ENCODE assay signal across 8 mouse cellular contexts in genomic region chr3:51333234-51333889, GRCm38 (mm10). TPM values are rescaled to one million over a fixed set of nuclear protein-coding genes. Genes with fewer than 3 reads are reported as not detected.
DNase-seq lines count a peak whose midpoint lies in the region; ATAC-seq and TF ChIP-seq lines count a peak whose summit lies in the region.

No protein-coding gene starts in this region.

- WGBS in forebrain, embryonic 13.5 days = 54% methylated on average over 10 of the region's 10 CpGs
- 45% methylated on average over 10 of the region's 10 CpGs for WGBS in hindbrain, embryonic 16.5 days
- WGBS in liver, embryonic 12.5 days (ENCODE audit: insufficient replicate concordance) = 56% methylated on average over 10 of the region's 10 CpGs
- WGBS in neural tube, embryonic 15.5 days = 34% methylated on average over 10 of the region's 10 CpGs

- peaks cover 29% of the 10 kb centered on the region for H3K79me2 ChIP-seq in CH12.LX (replicated peaks; ENCODE audit: control insufficient read depth, extremely low read depth, insufficient read depth, poor library complexity, severe bottlenecking)

- H3K9me3 ChIP-seq in CH12.LX (replicated peaks; ENCODE audit: low read length) = no peaks in the 10 kb centered on the region
- H3K9me3 ChIP-seq in forebrain, embryonic 13.5 days (replicated peaks) = no peaks in the 10 kb centered on the region
- H3K9me3 ChIP-seq in hindbrain, embryonic 16.5 days (ENCODE audit: control insufficient read depth, low read length) = no peaks in the 10 kb centered on the region
- no peaks in the 10 kb centered on the region for H3K9me3 ChIP-seq in liver, embryonic 12.5 days (replicated peaks)
- H3K9me3 ChIP-seq in neural tube, embryonic 15.5 days (replicated peaks) = no peaks in the 10 kb centered on the region; the same call in 1 of the 2 replicates

- H3K4me2 ChIP-seq in CH12.LX (ENCODE audit: insufficient read depth, low read depth, poor library complexity, severe bottlenecking) = peak overlapping the region; percentile 53
- no peak overlapping the region; the same call in 1 of the 2 replicates for H3K4me2 ChIP-seq in forebrain, embryonic 13.5 days
- no peak overlapping the region; the same call in 1 of the 2 replicates for H3K4me2 ChIP-seq in hindbrain, embryonic 16.5 days (ENCODE audit: low read length)
- peak overlapping the region; percentile 32 for H3K4me2 ChIP-seq in liver, embryonic 12.5 days
- H3K4me2 ChIP-seq in neural tube, embryonic 15.5 days = peak overlapping the region; percentile 20

- no peak for TF ChIP-seq RAD21 in CH12.LX (IDR thresholded peaks at IDR 0.05; ENCODE audit: low read depth, low read length)

- in situ Hi-C loops in CH12.LX (cut with MboI; ENCODE audit: low pct_ligation_motif_present, low pct_unique_long_range_greater_than_20kb, low sequenced_read_pairs) = no loop called here

- peak; percentile 44; the same call in 1 of the 2 replicates for TF ChIP-seq POLR2A in CH12.LX (IDR thresholded peaks at IDR 0.05; ENCODE audit: low read depth, low read length)

- H3K9ac ChIP-seq in CH12.LX (ENCODE audit: insufficient read depth, low read depth) = peak overlapping the region; percentile 67
- H3K9ac ChIP-seq in forebrain, embryonic 13.5 days = peak overlapping the region; percentile 35; the same call in 1 of the 2 replicates
- H3K9ac ChIP-seq in hindbrain, embryonic 16.5 days (ENCODE audit: low read depth, low read length) = no peak overlapping the region
- 0 out of 2 replicates have a peak overlapping the region, but pooled peaks have one; percentile 35 for H3K9ac ChIP-seq in liver, embryonic 12.5 days
- 0 out of 2 replicates have a peak overlapping the region, but pooled peaks have one; percentile 10 for H3K9ac ChIP-seq in neural tube, embryonic 15.5 days (replicated peaks)

- peak overlapping the region; percentile 36 to 52 (median 43) for H3K4me3 ChIP-seq in CH12.LX (replicated peaks in 1 of 3; ENCODE audit: low read depth in 2 of 3, low read length in 2 of 3, poor library complexity in 1 of 3)
- H3K4me3 ChIP-seq in forebrain, embryonic 13.5 days = no peak overlapping the region
- H3K4me3 ChIP-seq in hindbrain, embryonic 16.5 days (ENCODE audit: low read length) = no peak overlapping the region
- H3K4me3 ChIP-seq in liver, embryonic 12.5 days = no peak overlapping the region
- no peak overlapping the region for H3K4me3 ChIP-seq in neural tube, embryonic 15.5 days (replicated peaks)

- H3K27me3 ChIP-seq in CH12.LX (replicated peaks) = no peaks in the 10 kb centered on the region
- H3K27me3 ChIP-seq in forebrain, embryonic 13.5 days = no peaks in the 10 kb centered on the region
- no peaks in the 10 kb centered on the region for H3K27me3 ChIP-seq in hindbrain, embryonic 16.5 days (replicated peaks; ENCODE audit: control insufficient read depth, insufficient read depth, low read length)
- no peaks in the 10 kb centered on the region for H3K27me3 ChIP-seq in liver, embryonic 12.5 days (replicated peaks)
- no peaks in the 10 kb centered on the region for H3K27me3 ChIP-seq in neural tube, embryonic 15.5 days (replicated peaks)

- no peak for TF ChIP-seq CTCF in CH12.LX (conservative IDR thresholded peaks at IDR 0.05 in 1 of 2, IDR thresholded peaks at IDR 0.05 in 1 of 2; ENCODE audit: low read depth in 2 of 2, low read length in 2 of 2)

- TF ChIP-seq EP300 in CH12.LX (IDR thresholded peaks at IDR 0.05; ENCODE audit: low read length) = no peak

- dilution Hi-C loops in CH12.LX (cut with MboI; ENCODE audit: extremely low pct_ligation_motif_present, extremely low pct_unique_long_range_greater_than_20kb, low sequenced_read_pairs) = no loop called here

- no peaks in the 10 kb centered on the region for H3K36me3 ChIP-seq in CH12.LX (replicated peaks in 1 of 2; ENCODE audit: control insufficient read depth in 1 of 2, insufficient read depth in 1 of 2, low read length in 1 of 2)
- H3K36me3 ChIP-seq in forebrain, embryonic 13.5 days (ENCODE audit: poor library complexity, severe bottlenecking) = no peaks in the 10 kb centered on the region
- H3K36me3 ChIP-seq in hindbrain, embryonic 16.5 days (ENCODE audit: control insufficient read depth, insufficient read depth, low read length) = no peaks in the 10 kb centered on the region
- H3K36me3 ChIP-seq in liver, embryonic 12.5 days = peaks cover 10% of the 10 kb centered on the region
- no peaks in the 10 kb centered on the region for H3K36me3 ChIP-seq in neural tube, embryonic 15.5 days

- H3K4me1 ChIP-seq in CH12.LX (ENCODE audit: control insufficient read depth in 1 of 2, insufficient read depth in 2 of 2) = peaks cover 3 to 16% of the 10 kb centered on the region in 2 experiments; a peak in 3 of 4 replicates
- H3K4me1 ChIP-seq in forebrain, embryonic 13.5 days = peaks cover 23% of the 10 kb centered on the region
- peaks cover 6% of the 10 kb centered on the region; the same call in 1 of the 2 replicates for H3K4me1 ChIP-seq in hindbrain, embryonic 16.5 days (ENCODE audit: control insufficient read depth, insufficient read depth, low read depth, low read length)
- peaks cover 70% of the 10 kb centered on the region for H3K4me1 ChIP-seq in liver, embryonic 12.5 days
- peaks cover 22% of the 10 kb centered on the region for H3K4me1 ChIP-seq in neural tube, embryonic 15.5 days

- peak; percentile 73 to 78 for DNase-seq in B cell, adult 2 months
- DNase-seq in CH12.LX (ENCODE audit: extremely low read depth) = peak; percentile 61
- DNase-seq in cerebellum, adult 9-11 months = no peak
- DNase-seq in layer of hippocampus, postnatal 36 days = no peak

- 0 out of 2 replicates have a peak, but pooled peaks have one; percentile 61 for ATAC-seq in forebrain, embryonic 13.5 days
- peak; percentile 58; the same call in 1 of the 2 replicates for ATAC-seq in hindbrain, embryonic 16.5 days
- no peak for ATAC-seq in liver, embryonic 12.5 days
- no peak; the same call in 1 of the 2 replicates for ATAC-seq in neural tube, embryonic 15.5 days (ENCODE audit: low FRiP score)

- H3K27ac ChIP-seq in CH12.LX (ENCODE audit: insufficient read depth, low read depth) = no peak overlapping the region
- H3K27ac ChIP-seq in forebrain, embryonic 13.5 days = 0 out of 2 replicates have a peak overlapping the region, but pooled peaks have one; percentile 21
- no peak overlapping the region for H3K27ac ChIP-seq in hindbrain, embryonic 16.5 days (ENCODE audit: low read depth, low read length)
- H3K27ac ChIP-seq in liver, embryonic 12.5 days = peak overlapping the region; percentile 20
- 0 out of 2 replicates have a peak overlapping the region, but pooled peaks have one; percentile 61 for H3K27ac ChIP-seq in neural tube, embryonic 15.5 days (replicated peaks)

TF ChIP-seq in CH12.LX, 34 proteins besides CTCF, POLR2A, EP300 and RAD21 (continues in another document):
- no peak for TF ChIP-seq HCFC1 (IDR thresholded peaks at IDR 0.05; ENCODE audit: low read depth, low read length)
- TF ChIP-seq TCF12 (IDR thresholded peaks at IDR 0.05; ENCODE audit: low read depth, low read length) = peak; percentile 60; the same call in 1 of the 2 replicates
- TF ChIP-seq JUND (conservative IDR thresholded peaks at IDR 0.05; ENCODE audit: low read depth, low read length) = no peak
- no peak for TF ChIP-seq JUN (IDR thresholded peaks at IDR 0.05; ENCODE audit: insufficient read depth, low read depth, low read length)
- TF ChIP-seq PAX5 (IDR thresholded peaks at IDR 0.05; ENCODE audit: low read length) = no peak
- TF ChIP-seq POLR2AphosphoS2 (IDR thresholded peaks at IDR 0.05; ENCODE audit: low read depth, low read length) = no peak
- TF ChIP-seq ZKSCAN1 (IDR thresholded peaks at IDR 0.05; ENCODE audit: borderline replicate concordance, low read depth, low read length) = no peak
- peak; percentile 99 for TF ChIP-seq BHLHE40 (IDR thresholded peaks at IDR 0.05; ENCODE audit: low read depth, low read length)
- TF ChIP-seq GABPA (IDR thresholded peaks at IDR 0.05; ENCODE audit: insufficient replicate concordance, low read depth, low read length) = no peak
- TF ChIP-seq E2F4 (IDR thresholded peaks at IDR 0.05; ENCODE audit: insufficient replicate concordance, low read depth, low read length) = no peak
- TF ChIP-seq CHD2 (IDR thresholded peaks at IDR 0.05; ENCODE audit: low read length) = no peak
- TF ChIP-seq ELF1 (IDR thresholded peaks at IDR 0.05; ENCODE audit: low read depth, low read length) = peak; percentile 79
- no peak for TF ChIP-seq KAT2A (IDR thresholded peaks at IDR 0.05; ENCODE audit: insufficient replicate concordance, low read length)
- TF ChIP-seq IRF4 (IDR thresholded peaks at IDR 0.05; ENCODE audit: low read depth, low read length) = no peak
- peak; percentile 5; the same call in 1 of the 2 replicates for TF ChIP-seq USF2 (conservative IDR thresholded peaks at IDR 0.05; ENCODE audit: low read depth, low read length)
- no peak for TF ChIP-seq ZC3H11A (IDR thresholded peaks at IDR 0.05; ENCODE audit: low read depth, low read length)
- TF ChIP-seq ZNF384 (IDR thresholded peaks at IDR 0.05; ENCODE audit: low read depth, low read length) = no peak
- peak; percentile 85 for TF ChIP-seq SIN3A (IDR thresholded peaks at IDR 0.05; ENCODE audit: low read length)
- TF ChIP-seq MAFK (IDR thresholded peaks at IDR 0.05; ENCODE audit: insufficient replicate concordance, low read length) = no peak
- TF ChIP-seq USF1 (IDR thresholded peaks at IDR 0.05; ENCODE audit: low read depth, low read length) = peak; percentile 62
- TF ChIP-seq MXI1 (IDR thresholded peaks at IDR 0.05; ENCODE audit: low read depth, low read length) = peak; percentile 79; the same call in 1 of the 2 replicates
- TF ChIP-seq TBP (conservative IDR thresholded peaks at IDR 0.05; ENCODE audit: low read depth, low read length) = 0 out of 2 replicates have a peak, but pooled peaks have one; percentile 36
- TF ChIP-seq MAX (IDR thresholded peaks at IDR 0.05; ENCODE audit: low read length) = peak; percentile 80
- TF ChIP-seq SMC3 (IDR thresholded peaks at IDR 0.05; ENCODE audit: low read depth, low read length) = no peak
- TF ChIP-seq MAZ (IDR thresholded peaks at IDR 0.05; ENCODE audit: low read depth, low read length) = no peak
- no peak for TF ChIP-seq UBTF (IDR thresholded peaks at IDR 0.05; ENCODE audit: low read depth, low read length)
- TF ChIP-seq MEF2A (IDR thresholded peaks at IDR 0.05; ENCODE audit: borderline replicate concordance, low read depth, low read length) = no peak

RNA-seq across cellular contexts. Expression of gene Elf2, which starts 7.1 kb away (rescaled TPM):
- total RNA-seq in CH12.LX (2012; rRNA removed) = 30.5 and 31.2 TPM in 2 replicates
- 41.2 and 42.8 TPM in 2 replicates for total RNA-seq in CH12.LX (2014; rRNA removed)
- 30.1 and 32.2 TPM in 2 replicates for polyA plus RNA-seq in CH12.LX (2012; ENCODE audit: insufficient read length, low read depth)
- polyA plus RNA-seq in forebrain, embryonic 13.5 days (2015; fragmentation: Nextera tagmentation; extraction: Ambion mirVana) = 55.9 and 60.1 TPM in 2 replicates
- 30.2 and 31.4 TPM in 2 replicates for polyA plus RNA-seq in hindbrain, embryonic 16.5 days (2015; fragmentation: Nextera tagmentation; extraction: Ambion mirVana)
- polyA plus RNA-seq in liver, embryonic 12.5 days (2016; fragmentation: Nextera tagmentation; extraction: Ambion mirVana) = 21.8 and 24.6 TPM in 2 replicates
- 30.0 and 42.4 TPM in 2 replicates for polyA plus RNA-seq in neural tube, embryonic 15.5 days (2015; fragmentation: Nextera tagmentation; extraction: Ambion mirVana)
- total RNA-seq in layer of hippocampus, postnatal 36 days (2021) = 10 to 100 TPM; 50.2 to 52.0 TPM

Comparison
In these comparisons a context has a peak if more than half of its experiments do, and no peak if none do; other contexts are left out.
1. DNase-seq: peak in B cell, adult 2 months (2 of 2) and CH12.LX (single experiment); none in cerebellum, adult 9-11 months (single experiment) and layer of hippocampus, postnatal 36 days (0 of 2).
2. H3K27ac ChIP-seq: peak in forebrain, embryonic 13.5 days (single experiment), liver, embryonic 12.5 days (single experiment) and neural tube, embryonic 15.5 days (single experiment); none in CH12.LX (single experiment) and hindbrain, embryonic 16.5 days (single experiment).
3. H3K4me2 ChIP-seq: peak in CH12.LX (single experiment), liver, embryonic 12.5 days (single experiment) and neural tube, embryonic 15.5 days (single experiment); none in forebrain, embryonic 13.5 days (single experiment) and hindbrain, embryonic 16.5 days (single experiment).
4. H3K4me3 ChIP-seq: peak in CH12.LX (3 of 3); none in forebrain, embryonic 13.5 days (single experiment), hindbrain, embryonic 16.5 days (single experiment), liver, embryonic 12.5 days (single experiment) and neural tube, embryonic 15.5 days (single experiment).
5. ATAC-seq: peak in forebrain, embryonic 13.5 days (single experiment) and hindbrain, embryonic 16.5 days (single experiment); none in liver, embryonic 12.5 days (single experiment) and neural tube, embryonic 15.5 days (single experiment).